Comparison of ENCODE assay signal across 13 mouse cellular contexts in the genomic region with DNA sequence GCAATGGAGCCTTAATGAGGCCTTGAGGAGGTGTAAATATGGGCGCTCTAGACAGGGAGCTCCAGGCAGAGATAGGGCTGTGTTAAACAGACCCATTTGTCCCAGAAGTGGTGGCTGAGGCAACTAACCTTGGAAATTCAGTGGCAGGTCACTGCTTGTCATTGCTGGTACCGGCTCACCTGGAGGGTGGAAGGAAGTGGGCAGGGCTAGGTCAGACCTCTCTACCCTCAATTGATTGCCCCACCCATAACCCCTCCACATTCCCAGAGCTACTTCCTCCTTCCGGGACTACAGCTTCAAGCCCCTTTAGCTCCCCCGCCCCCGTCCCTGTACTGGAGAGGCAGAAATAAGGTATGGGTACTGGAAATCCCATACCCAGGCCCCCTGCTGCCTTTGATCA. TPM values are rescaled to one million over a fixed set of nuclear protein-coding genes. Genes with fewer than 3 reads are reported as not detected.
DNase-seq lines count a peak whose midpoint lies in the region; ATAC-seq and TF ChIP-seq lines count a peak whose summit lies in the region.
"Had no signal": no experiment of that assay in that cellular context is flagged by ENCODE, and none has a peak within 500 bp of the region (broad histone marks: within the 10 kb centered on the region; RNA-seq: fewer than 3 reads in every experiment).

No protein-coding gene starts in this region.

- DNase-seq in kidney, postnatal 36 days: no peak
- peak; percentile 73 for DNase-seq in lung, postnatal 25 days (ENCODE audit: low spot score)
- no peak for DNase-seq in yolk sac, embryonic 10.5 days (ENCODE audit: low spot score)
- DNase-seq: midbrain, embryonic 14.5 days; retina, postnatal 1 day had no signal

- peak overlapping the region; percentile 70 for H3K27ac ChIP-seq in kidney, embryonic 15.5 days
- H3K27ac ChIP-seq in ES-Bruce4 (ENCODE audit: insufficient read depth, low read length): no peak overlapping the region
- H3K27ac ChIP-seq in intestine, embryonic 15.5 days: no peak overlapping the region
- no peak overlapping the region for H3K27ac ChIP-seq in forebrain, embryonic 16.5 days (ENCODE audit: low read length)
- H3K27ac ChIP-seq: layer of hippocampus, adult 2 months had no signal

- H3K9me3 ChIP-seq in kidney, embryonic 15.5 days (replicated peaks): no peaks in the 10 kb centered on the region
- no peaks in the 10 kb centered on the region for H3K9me3 ChIP-seq in ES-Bruce4 (replicated peaks; ENCODE audit: control insufficient read depth, insufficient read depth, low read length, poor library complexity, severe bottlenecking)
- H3K9me3 ChIP-seq in intestine, embryonic 15.5 days: no peaks in the 10 kb centered on the region
- H3K9me3 ChIP-seq in forebrain, embryonic 16.5 days (ENCODE audit: control insufficient read depth, low read length): no peaks in the 10 kb centered on the region
- H3K9me3 ChIP-seq: heart, embryonic 12.5 days had no signal

- H3K4me3 ChIP-seq in kidney, embryonic 15.5 days (replicated peaks): no peak overlapping the region
- H3K4me3 ChIP-seq in ES-Bruce4 (ENCODE audit: low read depth, low read length): no peak overlapping the region
- H3K4me3 ChIP-seq in intestine, embryonic 15.5 days (replicated peaks): no peak overlapping the region
- H3K4me3 ChIP-seq in forebrain, embryonic 16.5 days (replicated peaks; ENCODE audit: low read length): no peak overlapping the region
- H3K4me3 ChIP-seq: heart, embryonic 12.5 days; layer of hippocampus, adult 2 months had no signal

- TF ChIP-seq CTCF in ES-Bruce4 (IDR thresholded peaks at IDR 0.05; ENCODE audit: low read depth, low read length): no peak

- WGBS in kidney, embryonic 15.5 days: 26% methylated on average over 5 of the region's 5 CpGs
- WGBS in intestine, embryonic 15.5 days: 38% methylated on average over 5 of the region's 5 CpGs
- 86% methylated on average over 5 of the region's 5 CpGs for WGBS in forebrain, embryonic 16.5 days

- peak; percentile 62 for ATAC-seq in kidney, embryonic 15.5 days (replicated peaks; ENCODE audit: low FRiP score)
- peak; percentile 61; the same call in 1 of the 2 replicates for ATAC-seq in intestine, embryonic 15.5 days
- ATAC-seq in forebrain, embryonic 16.5 days: no peak
- no peak for ATAC-seq in erythroblast, adult 5-6 weeks (replicated peaks; ENCODE audit: low FRiP score, poor library complexity, severe bottlenecking)

- H3K27me3 ChIP-seq in kidney, embryonic 15.5 days: no peaks in the 10 kb centered on the region
- no peaks in the 10 kb centered on the region for H3K27me3 ChIP-seq in ES-Bruce4 (ENCODE audit: control insufficient read depth, insufficient read depth, low read length, poor library complexity, severe bottlenecking)
- H3K27me3 ChIP-seq in intestine, embryonic 15.5 days (replicated peaks): no peaks in the 10 kb centered on the region
- no peaks in the 10 kb centered on the region for H3K27me3 ChIP-seq in forebrain, embryonic 16.5 days (replicated peaks; ENCODE audit: control insufficient read depth, insufficient read depth, low read length)
- H3K27me3 ChIP-seq: heart, embryonic 12.5 days had no signal

- no peak overlapping the region for H3K9ac ChIP-seq in kidney, embryonic 15.5 days
- no peak overlapping the region for H3K9ac ChIP-seq in ES-Bruce4 (ENCODE audit: low read depth, poor library complexity, severe bottlenecking)
- H3K9ac ChIP-seq in intestine, embryonic 15.5 days: no peak overlapping the region
- no peak overlapping the region for H3K9ac ChIP-seq in forebrain, embryonic 16.5 days (replicated peaks; ENCODE audit: low read depth, low read length)
- H3K9ac ChIP-seq: heart, embryonic 12.5 days had no signal

- no peak for TF ChIP-seq POLR2A in ES-Bruce4 (IDR thresholded peaks at IDR 0.05; ENCODE audit: insufficient read depth, low read length)

- H3K4me1 ChIP-seq in kidney, embryonic 15.5 days: peaks cover 28% of the 10 kb centered on the region
- H3K4me1 ChIP-seq in ES-Bruce4 (ENCODE audit: control insufficient read depth, insufficient read depth, low read length): no peaks in the 10 kb centered on the region
- peaks cover 19% of the 10 kb centered on the region for H3K4me1 ChIP-seq in intestine, embryonic 15.5 days (replicated peaks)
- no peaks in the 10 kb centered on the region for H3K4me1 ChIP-seq in forebrain, embryonic 16.5 days (replicated peaks; ENCODE audit: control insufficient read depth, insufficient read depth, low read length)

- no peaks in the 10 kb centered on the region for H3K36me3 ChIP-seq in kidney, embryonic 15.5 days
- H3K36me3 ChIP-seq in ES-Bruce4 (ENCODE audit: control insufficient read depth, insufficient read depth, low read length, poor library complexity, severe bottlenecking): no peaks in the 10 kb centered on the region
- H3K36me3 ChIP-seq in intestine, embryonic 15.5 days: no peaks in the 10 kb centered on the region
- H3K36me3 ChIP-seq in forebrain, embryonic 16.5 days (ENCODE audit: control insufficient read depth, insufficient read depth): no peaks in the 10 kb centered on the region
- H3K36me3 ChIP-seq: heart, embryonic 12.5 days had no signal

- TF ChIP-seq EP300 in ES-Bruce4 (IDR thresholded peaks at IDR 0.05; ENCODE audit: insufficient read depth, low read depth, low read length): 0 out of 2 replicates have a peak, but pooled peaks have one; percentile 20

- peak overlapping the region; percentile 36 for H3K4me2 ChIP-seq in kidney, embryonic 15.5 days
- 0 out of 2 replicates have a peak overlapping the region, but pooled peaks have one; percentile 3 for H3K4me2 ChIP-seq in intestine, embryonic 15.5 days (replicated peaks)
- H3K4me2 ChIP-seq in forebrain, embryonic 16.5 days (ENCODE audit: low read length): no peak overlapping the region
- H3K4me2 ChIP-seq: heart, embryonic 12.5 days had no signal

RNA-seq across cellular contexts. Expression of gene Cd79b, which starts 1.0 kb away (rescaled TPM):
- polyA plus RNA-seq in kidney, embryonic 15.5 days (2015; fragmentation: Nextera tagmentation; extraction: Ambion mirVana): 6.8 and 7.3 TPM in 2 replicates
- polyA plus RNA-seq in ES-Bruce4 (2011; ENCODE audit: insufficient read depth, insufficient read length, low read depth, missing spikeins): 0.75 and 1.5 TPM in 2 replicates
- polyA plus RNA-seq in intestine, embryonic 15.5 days (2015; fragmentation: Nextera tagmentation; extraction: Ambion mirVana): 2.9 and 3.0 TPM in 2 replicates
- 0.65 and 0.75 TPM in 2 replicates for polyA plus RNA-seq in forebrain, embryonic 16.5 days (2015; fragmentation: Nextera tagmentation; extraction: Ambion mirVana)
- 10.7 and 16.1 TPM in 2 replicates for total RNA-seq in erythroblast, adult 5-6 weeks (2015; ENCODE audit: low replicate concordance)
- 3.2 and 7.2 TPM in 2 replicates for total RNA-seq in erythroblast, adult 5-6 weeks (2017; ENCODE audit: low replicate concordance)
- total RNA-seq: layer of hippocampus, adult 2 months had no signal

RNA-seq across cellular contexts. Expression of gene Gh, which starts 11.9 kb away (rescaled TPM):
- not detected in 2 replicates for polyA plus RNA-seq in kidney, embryonic 15.5 days (2015; fragmentation: Nextera tagmentation; extraction: Ambion mirVana)
- not detected in 2 replicates for polyA plus RNA-seq in ES-Bruce4 (2011; ENCODE audit: insufficient read depth, insufficient read length, low read depth, missing spikeins)
- polyA plus RNA-seq in intestine, embryonic 15.5 days (2015; fragmentation: Nextera tagmentation; extraction: Ambion mirVana): not detected in 2 replicates
- not detected in 2 replicates for polyA plus RNA-seq in forebrain, embryonic 16.5 days (2015; fragmentation: Nextera tagmentation; extraction: Ambion mirVana)
- not detected in 2 replicates for total RNA-seq in erythroblast, adult 5-6 weeks (2015; ENCODE audit: low replicate concordance)
- not detected in 2 replicates for total RNA-seq in erythroblast, adult 5-6 weeks (2017; ENCODE audit: low replicate concordance)
- total RNA-seq: ES-E14; layer of hippocampus, adult 2 months had no signal
- polyA plus RNA-seq: heart, embryonic 12.5 days; midbrain, embryonic 14.5 days had no signal

RNA-seq across cellular contexts. Expression of gene Tcam1, which starts 37.1 kb away (rescaled TPM):
- polyA plus RNA-seq in kidney, embryonic 15.5 days (2015; fragmentation: Nextera tagmentation; extraction: Ambion mirVana): 0.65 and 0.82 TPM in 2 replicates
- polyA plus RNA-seq in ES-Bruce4 (2011; ENCODE audit: insufficient read depth, insufficient read length, low read depth, missing spikeins): 0.44 and 0.45 TPM in 2 replicates
- 0.31 and 0.33 TPM in 2 replicates for polyA plus RNA-seq in intestine, embryonic 15.5 days (2015; fragmentation: Nextera tagmentation; extraction: Ambion mirVana)
- 0.11 and 0.17 TPM in 2 replicates for polyA plus RNA-seq in forebrain, embryonic 16.5 days (2015; fragmentation: Nextera tagmentation; extraction: Ambion mirVana)
- total RNA-seq in erythroblast, adult 5-6 weeks (2015; ENCODE audit: low replicate concordance): 0.42 TPM in 1 of 2 replicates, not detected in the other
- 0.56 TPM in 1 of 2 replicates, not detected in the other for total RNA-seq in erythroblast, adult 5-6 weeks (2017; ENCODE audit: low replicate concordance)

RNA-seq across cellular contexts. Expression of gene Scn4a, which starts 39.6 kb away (rescaled TPM):
- 0.42 and 0.75 TPM in 2 replicates for polyA plus RNA-seq in kidney, embryonic 15.5 days (2015; fragmentation: Nextera tagmentation; extraction: Ambion mirVana)
- polyA plus RNA-seq in ES-Bruce4 (2011; ENCODE audit: insufficient read depth, insufficient read length, low read depth, missing spikeins): not detected in 2 replicates
- 0.03 and 0.05 TPM in 2 replicates for polyA plus RNA-seq in intestine, embryonic 15.5 days (2015; fragmentation: Nextera tagmentation; extraction: Ambion mirVana)
- 0.03 TPM in 1 of 2 replicates, not detected in the other for polyA plus RNA-seq in forebrain, embryonic 16.5 days (2015; fragmentation: Nextera tagmentation; extraction: Ambion mirVana)
- not detected in 2 replicates for total RNA-seq in erythroblast, adult 5-6 weeks (2015; ENCODE audit: low replicate concordance)
- total RNA-seq in erythroblast, adult 5-6 weeks (2017; ENCODE audit: low replicate concordance): not detected in 2 replicates
- total RNA-seq: layer of hippocampus, adult 2 months had no signal
- polyA plus RNA-seq: midbrain, embryonic 14.5 days had no signal

RNA-seq across cellular contexts. Expression of gene Smarcd2, which starts 40.8 kb away (rescaled TPM):
- polyA plus RNA-seq in kidney, embryonic 15.5 days (2015; fragmentation: Nextera tagmentation; extraction: Ambion mirVana): 57.8 and 59.0 TPM in 2 replicates
- 75.6 and 78.1 TPM in 2 replicates for polyA plus RNA-seq in ES-Bruce4 (2011; ENCODE audit: insufficient read depth, insufficient read length, low read depth, missing spikeins)
- 60.6 and 61.5 TPM in 2 replicates for polyA plus RNA-seq in intestine, embryonic 15.5 days (2015; fragmentation: Nextera tagmentation; extraction: Ambion mirVana)
- 12.4 and 13.7 TPM in 2 replicates for polyA plus RNA-seq in forebrain, embryonic 16.5 days (2015; fragmentation: Nextera tagmentation; extraction: Ambion mirVana)
- total RNA-seq in erythroblast, adult 5-6 weeks (2015; ENCODE audit: low replicate concordance): 15.9 and 17.1 TPM in 2 replicates
- total RNA-seq in erythroblast, adult 5-6 weeks (2017; ENCODE audit: low replicate concordance): 41.4 and 51.1 TPM in 2 replicates

Comparison
In these comparisons a context has a peak if more than half of its experiments do, and no peak if none do; other contexts are left out.
1. ATAC-seq: peak in kidney, embryonic 15.5 days (single experiment) and intestine, embryonic 15.5 days (single experiment); none in forebrain, embryonic 16.5 days (single experiment) and erythroblast, adult 5-6 weeks (single experiment).